Mouse (Mus musculus) embryonic fibroblast, embryonic 13.5 days (primary cell): Measurements from ENCODE around the gene Mmp20.

Source experiments
- CTCF ChIP-seq: IDR thresholded peaks from 2 replicates; pipeline ENCODE4 v1.5.1; 2011; ENCODE audit warnings: mild to moderate bottlenecking, control low read depth, low read length, moderate library complexity, borderline replicate concordance; ENCODE audit not compliant: insufficient read depth
- POLR2A ChIP-seq: IDR thresholded peaks from 2 replicates; pipeline ENCODE4 v1.6.1; 2011; ENCODE audit warnings: low read depth, mild to moderate bottlenecking, control low read depth, low read length, moderate library complexity

DNA sequence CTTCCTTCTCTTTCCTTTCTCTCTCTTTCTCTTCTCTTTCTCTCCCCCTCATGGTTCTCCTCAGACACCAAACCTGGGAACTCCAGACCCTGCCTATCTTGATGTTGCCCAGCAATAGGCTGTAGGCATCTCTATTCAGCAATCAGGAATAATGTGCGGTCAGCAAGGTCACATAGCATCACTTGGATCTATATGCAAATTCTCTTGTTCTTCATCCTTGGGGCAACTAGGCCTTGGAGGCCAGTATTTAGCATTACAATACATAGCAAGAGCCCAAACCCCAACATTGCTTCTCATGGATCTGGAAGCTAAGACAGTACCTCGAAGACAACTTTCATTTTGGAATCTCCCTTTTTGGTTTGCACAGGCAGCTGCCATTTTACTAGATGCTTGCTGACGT lies 19.9 kb downstream of the Mmp20 start:
- no peak for TF ChIP-seq POLR2A
- no peak for TF ChIP-seq CTCF
